Mouse (Mus musculus) gastrocnemius, postnatal 14 days (tissue): ENCODE results near the gene Chst14. TPM values are rescaled to one million over a fixed set of nuclear protein-coding genes. Genes with fewer than 3 reads are reported as not detected.

Experiments
- DNase-seq: peaks from one replicate; pipeline ENCODE4 v3.0.0; 2021; ENCODE audit warnings: mixed read lengths
- intact Hi-C: fragments of 180-260 bp; cut with DNase I; formaldehyde crosslinking; loops from one replicate; pipeline ENCODE4 v1.15.1; 2025; ENCODE audit warnings: low total_unique reads
- total RNA-seq, 2 experiments: library from RNA; stranded (reverse); gene quantifications; 2 replicates each; pipeline ENCODE4 v1.2.3; 2021

Gene Chst14
- total RNA-seq, 2 experiments from 2014 or later = 5.8 to 6.2 TPM

DNA sequence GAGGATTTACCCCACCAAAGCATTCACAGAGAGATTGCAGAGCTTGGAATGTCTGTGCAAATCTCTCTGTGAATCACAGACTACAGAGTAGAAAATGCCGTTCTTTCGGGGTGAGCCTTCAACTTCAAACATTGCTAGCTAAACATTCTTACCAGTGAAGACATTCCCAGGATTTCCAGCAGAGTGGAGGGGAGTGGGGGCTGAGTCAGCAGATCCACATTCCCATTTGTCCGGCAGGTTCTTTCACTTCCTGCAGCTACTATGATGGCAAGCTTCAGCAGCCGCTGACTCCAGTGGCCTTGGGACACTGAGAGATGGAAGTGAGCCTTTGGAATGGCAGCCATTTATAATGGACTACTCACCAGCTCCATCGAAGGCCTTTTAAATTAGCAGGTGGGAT lies 30.2 kb downstream of the Chst14 start:
- intact Hi-C loops = no loop called here

DNA sequence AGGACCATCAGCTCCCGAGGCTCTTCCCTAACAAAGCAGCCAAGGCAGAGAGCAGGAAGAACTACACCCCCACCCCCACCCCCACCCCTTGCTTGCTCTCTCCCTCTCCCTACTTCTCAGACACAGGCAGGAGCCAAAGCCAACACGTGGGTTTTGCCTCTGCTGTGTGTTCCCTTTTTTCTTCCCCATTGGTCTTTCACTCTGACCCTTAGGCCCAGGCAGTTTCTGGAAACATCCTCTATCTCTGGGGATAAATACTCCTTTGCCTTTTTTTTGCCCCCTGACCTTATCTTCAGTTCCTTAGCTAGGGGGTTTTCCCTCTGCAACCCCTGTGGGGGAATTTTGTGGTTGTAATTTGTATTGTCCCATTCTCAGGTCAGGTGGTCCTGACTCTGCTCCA lies 33.3 kb downstream of the Chst14 start:
- intact Hi-C loops = no loop called here
- DNase-seq = no peak

More for the DNA sequence above, 30.2 kb downstream of the Chst14 start:
- DNase-seq = no peak

- DNase-seq = no peak
- intact Hi-C loops = no loop called here
Measured at GRCm38 (mm10) chr2:118960413-118960812, 34.1 kb downstream of the Chst14 start.

DNA sequence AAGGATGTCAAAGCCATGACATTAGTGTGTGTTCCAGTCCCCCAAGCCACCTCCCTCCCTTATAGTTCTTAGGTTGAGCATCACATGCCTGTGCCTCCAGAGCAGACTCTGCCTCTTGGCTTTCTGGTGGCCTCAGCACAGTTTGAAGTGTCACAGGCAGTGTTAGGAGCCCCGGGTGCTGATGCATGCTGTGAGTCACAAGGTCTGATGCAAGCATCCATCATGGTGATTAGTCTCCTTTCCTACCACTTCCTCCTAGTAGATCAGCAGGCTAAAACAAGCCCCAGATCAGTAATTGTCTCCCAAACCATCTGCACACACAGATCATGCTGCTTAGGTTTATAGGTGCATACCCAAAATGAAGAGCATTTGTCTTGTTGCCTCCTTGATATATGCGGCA lies 35.2 kb downstream of the Chst14 start:
- intact Hi-C loops = no loop called here
- no peak for DNase-seq

DNA sequence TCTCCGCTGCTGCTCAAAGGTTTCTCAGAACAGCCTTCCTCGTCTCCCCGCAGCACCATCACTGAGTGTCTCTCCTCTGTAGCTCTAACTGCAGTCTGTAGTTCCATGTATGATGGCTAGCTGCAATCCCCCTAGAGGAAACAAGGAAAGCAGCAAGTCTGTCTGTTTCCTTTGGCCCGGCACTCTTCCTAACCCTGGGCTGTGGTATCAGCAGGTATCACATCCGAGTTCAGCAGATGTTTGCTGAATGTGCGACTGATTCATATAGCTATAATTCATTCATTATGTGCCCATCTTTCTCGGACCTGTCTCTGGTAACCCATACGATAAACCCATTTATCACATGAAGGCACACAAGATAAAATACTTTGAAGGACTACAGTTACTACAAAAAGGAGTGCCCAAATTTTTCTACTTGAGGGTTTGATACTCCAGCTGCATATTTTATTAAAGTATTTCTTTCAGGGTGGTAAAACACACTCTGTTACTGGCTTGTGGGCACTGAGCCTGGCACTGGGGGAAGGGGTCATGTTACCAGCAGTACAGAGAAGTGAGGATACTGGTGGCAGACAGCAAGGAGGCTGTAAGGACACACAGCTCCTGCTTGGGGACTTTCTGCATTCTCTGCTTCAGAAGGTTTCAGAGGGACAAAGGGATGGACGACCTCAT lies 36.8 kb downstream of the Chst14 start:
- DNase-seq = no peak
- intact Hi-C loops = no loop called here

DNA sequence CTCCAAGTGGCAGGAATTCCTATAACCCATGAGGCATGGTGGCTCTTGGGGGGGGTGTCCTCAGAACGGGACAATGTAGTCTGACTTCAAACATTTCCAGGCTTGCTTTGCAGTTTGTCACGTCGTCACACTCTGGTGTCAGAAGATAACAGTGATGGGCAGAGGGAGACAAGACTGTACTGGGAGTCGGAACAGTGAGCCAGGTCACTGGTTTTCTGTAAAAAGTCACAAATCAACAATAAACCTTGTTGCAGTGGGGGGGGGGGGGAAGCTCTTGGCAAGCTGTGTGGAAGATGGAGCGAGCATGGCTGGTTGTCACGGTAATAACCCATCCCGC lies 37.3 kb downstream of the Chst14 start:
- intact Hi-C loops = no loop called here
- DNase-seq = no peak

GRCm38 (mm10) chr2:118969585-118970147 lies 43.4 kb downstream of the Chst14 start:
- intact Hi-C loops = loop anchor here (5.0 kb wide), 1 partner anchor 67 kb away; the partner anchor contains the start of gene Bahd1
- DNase-seq = no peak

DNA sequence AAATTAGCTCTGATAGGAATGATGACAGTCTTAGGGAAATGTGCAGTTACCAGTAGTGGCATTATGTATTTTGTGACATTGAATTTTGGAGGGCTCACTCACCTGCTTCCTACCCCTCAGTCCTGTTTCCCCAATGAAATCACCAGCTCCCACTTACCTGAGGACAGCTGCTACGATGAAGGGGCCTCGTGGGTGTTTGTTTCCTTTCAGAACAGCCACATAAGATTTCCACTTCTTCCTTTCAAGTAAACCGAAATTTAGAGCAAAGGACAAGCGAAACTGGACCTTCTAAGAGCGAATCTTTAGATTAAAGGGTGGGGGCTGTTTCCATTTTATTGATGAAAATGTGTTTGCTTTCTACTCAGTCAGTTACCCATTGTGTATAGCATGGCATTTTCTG lies 45.8 kb downstream of the Chst14 start:
- no peak for DNase-seq
- intact Hi-C loops = loop anchor here (5.0 kb wide), 1 partner anchor 70 kb away; the partner anchor contains the start of gene Bahd1

GRCm38 (mm10) chr2:118972687-118973376 lies 46.5 kb downstream of the Chst14 start:
- peak; percentile 82 for DNase-seq
- intact Hi-C loops = loop anchor here (5.0 kb wide), 1 partner anchor 71 kb away; the partner anchor contains the start of gene Bahd1

- intact Hi-C loops = no loop called here
- no peak for DNase-seq
Measured at GRCm38 (mm10) chr2:118975855-118976254, 49.6 kb downstream of the Chst14 start.

- intact Hi-C loops = no loop called here
- peak; percentile 87 for DNase-seq
Measured at GRCm38 (mm10) chr2:118976282-118976929, 50.1 kb downstream of the Chst14 start.

DNA sequence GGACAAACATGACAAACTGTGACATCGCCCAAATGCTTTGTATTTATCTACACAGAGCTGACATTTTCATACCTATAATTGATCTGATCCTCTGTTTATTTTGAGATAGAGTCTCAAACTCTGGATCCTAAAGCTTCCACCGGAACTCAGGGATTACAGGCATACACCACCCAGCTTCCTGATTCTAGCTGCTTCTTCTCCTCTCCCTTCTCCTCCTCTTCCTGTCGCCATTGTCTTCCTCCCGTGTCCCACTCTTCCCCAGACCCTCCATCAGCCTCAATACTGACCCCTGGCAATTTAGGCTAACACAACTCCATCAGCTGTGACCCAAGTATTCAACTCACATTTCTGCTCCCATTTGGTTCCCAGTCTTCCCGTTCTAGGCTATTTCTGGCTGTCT lies 50.6 kb downstream of the Chst14 start:
- DNase-seq = no peak
- intact Hi-C loops = no loop called here

- intact Hi-C loops = no loop called here
- no peak for DNase-seq
Measured at GRCm38 (mm10) chr2:118978064-118978463, 51.8 kb downstream of the Chst14 start.

Other genes starting within 250 kb of the Chst14 start
- not detected for gene Ankrd63, start 222.5 kb upstream of the Chst14 start, total RNA-seq
- under 1 TPM; 0.08 to 0.27 TPM for gene Plcb2, start 198.1 kb upstream of the Chst14 start, total RNA-seq
- gene Inafm2, start 180.7 kb upstream of the Chst14 start, total RNA-seq = 1 to 10 TPM; 5.3 TPM
- gene Ccdc9b, start 163.8 kb upstream of the Chst14 start, total RNA-seq = 1 to 10 TPM; 6.8 to 6.9 TPM
- gene Phgr1, start 153.7 kb upstream of the Chst14 start, total RNA-seq = not detected
- gene Disp2, start 146.8 kb upstream of the Chst14 start, total RNA-seq = under 1 TPM; 0.06 to 0.07 TPM
- 1 to 10 TPM; 3.8 to 4.1 TPM for gene Knstrn, start 112.5 kb upstream of the Chst14 start, total RNA-seq
- gene Ivd, start 64.5 kb upstream of the Chst14 start, total RNA-seq = 10 to 100 TPM; 68.8 to 85.3 TPM
- gene Bahd1, start 26.1 kb upstream of the Chst14 start, total RNA-seq = 1 to 10 TPM; 4.9 to 5.0 TPM
- gene Ccdc32, start 102.9 kb downstream of the Chst14 start, total RNA-seq = 1 to 10 TPM; 5.6 to 6.2 TPM
- 1 to 10 TPM; 2.7 to 3.5 TPM for gene Rpusd2, start 108.3 kb downstream of the Chst14 start, total RNA-seq
- gene Knl1, start 120.6 kb downstream of the Chst14 start, total RNA-seq = 1 to 10 TPM; 2.2 to 2.3 TPM
- 1 to 10 TPM; 2.6 to 3.1 TPM for gene Rad51, start 186.3 kb downstream of the Chst14 start, total RNA-seq
- 1 to 10 TPM; 4.8 to 5.5 TPM for gene Rmdn3, start 230.5 kb downstream of the Chst14 start, total RNA-seq
- gene Gchfr, start 241.3 kb downstream of the Chst14 start, total RNA-seq = under 1 TPM in 1 of 2 experiments, not detected in 1; 0.57 TPM
- gene Gm14137, start 248.0 kb downstream of the Chst14 start, total RNA-seq = under 1 TPM in 1 of 2 experiments, not detected in 1; 0.06 TPM